Mouse (Mus musculus): Measurements from ENCODE around the gene Ppargc1a. TPM values are rescaled to one million over a fixed set of nuclear protein-coding genes. Genes with fewer than 3 reads are reported as not detected.

Ppargc1a gene
- total RNA-seq, 2 experiments from 2014 or later = not detected

DNA sequence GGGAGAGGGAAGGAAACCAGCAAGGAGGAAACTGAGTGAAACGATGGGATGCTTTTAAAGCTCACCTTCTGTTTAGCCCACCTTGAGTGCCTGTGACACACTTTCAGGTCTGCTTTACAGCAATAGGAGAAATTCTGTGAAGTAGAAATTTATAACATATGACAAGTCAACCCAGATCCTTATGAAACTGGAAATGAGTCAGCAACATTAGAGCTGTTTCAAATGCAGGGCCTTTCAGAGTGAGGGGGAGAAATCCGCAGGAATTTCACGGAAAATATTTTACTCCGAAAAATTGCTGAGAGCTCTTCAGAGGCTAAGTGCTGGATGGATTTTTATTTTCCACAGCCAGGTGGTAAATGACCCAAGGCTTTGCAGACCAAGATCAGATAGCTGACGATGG lies 133.6 kb downstream of the Ppargc1a start:
- ATAC-seq (replicated peaks; ENCODE audit: poor library complexity, severe bottlenecking) = no peak

DNA sequence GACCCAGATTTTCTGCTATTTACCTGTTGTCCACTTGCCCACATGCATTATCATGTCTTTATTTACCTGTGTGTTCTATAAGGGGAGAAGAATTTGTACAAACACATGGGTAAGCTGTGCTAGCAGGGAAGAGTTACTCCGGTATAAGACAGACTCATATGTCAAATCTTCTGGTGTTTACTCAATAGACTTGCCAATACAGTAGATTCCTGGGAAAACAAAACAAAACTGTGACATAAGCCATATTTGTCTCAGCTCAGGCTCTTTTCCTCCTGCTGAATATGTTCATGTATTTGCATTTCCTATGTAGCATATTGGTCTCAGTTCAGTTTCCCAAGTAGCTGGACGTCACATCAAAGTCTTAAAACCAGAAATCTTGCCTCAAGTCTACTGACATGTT lies 135.0 kb downstream of the Ppargc1a start:
- no peak for ATAC-seq (replicated peaks; ENCODE audit: poor library complexity, severe bottlenecking)

DNA sequence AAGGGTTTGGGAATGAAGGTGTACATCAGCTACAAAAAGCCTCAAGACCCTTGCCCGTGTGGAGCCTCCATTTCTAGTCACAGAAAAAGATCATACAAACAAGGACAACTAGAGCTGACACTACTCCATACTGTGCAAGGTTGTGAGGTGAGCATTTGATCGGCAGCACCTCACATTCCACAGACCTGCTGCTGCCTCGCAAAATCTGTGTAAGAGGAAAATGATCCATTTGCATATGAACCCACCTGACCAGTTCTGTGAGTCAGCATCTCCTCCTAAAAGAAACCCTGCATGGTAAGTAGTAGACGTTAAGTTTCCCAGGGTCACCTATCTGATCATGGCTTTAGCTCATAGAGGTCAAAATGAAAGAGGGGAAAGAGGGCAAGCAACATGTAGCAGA lies 135.5 kb downstream of the Ppargc1a start:
- no peak for ATAC-seq (replicated peaks; ENCODE audit: poor library complexity, severe bottlenecking)

DNA sequence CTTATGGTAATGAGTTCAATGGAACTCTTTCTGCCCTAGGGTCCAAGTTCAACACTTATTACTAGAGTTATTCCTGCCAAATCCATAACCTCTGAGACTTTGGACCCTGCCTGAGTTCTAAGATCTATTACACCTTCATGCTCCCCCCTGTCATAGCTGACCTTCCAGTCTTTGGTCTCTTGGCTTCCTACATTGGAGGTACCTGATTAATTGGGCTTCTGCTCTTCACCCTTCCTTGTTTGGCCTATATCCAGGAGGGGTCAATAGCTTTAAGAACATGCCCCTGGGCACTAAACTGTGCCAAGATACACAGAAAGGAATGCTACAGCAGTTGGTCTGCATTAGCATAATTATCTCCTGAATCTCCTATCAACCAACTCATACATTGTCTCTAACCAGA lies 141.1 kb downstream of the Ppargc1a start:
- ATAC-seq (replicated peaks; ENCODE audit: poor library complexity, severe bottlenecking) = no peak

DNA sequence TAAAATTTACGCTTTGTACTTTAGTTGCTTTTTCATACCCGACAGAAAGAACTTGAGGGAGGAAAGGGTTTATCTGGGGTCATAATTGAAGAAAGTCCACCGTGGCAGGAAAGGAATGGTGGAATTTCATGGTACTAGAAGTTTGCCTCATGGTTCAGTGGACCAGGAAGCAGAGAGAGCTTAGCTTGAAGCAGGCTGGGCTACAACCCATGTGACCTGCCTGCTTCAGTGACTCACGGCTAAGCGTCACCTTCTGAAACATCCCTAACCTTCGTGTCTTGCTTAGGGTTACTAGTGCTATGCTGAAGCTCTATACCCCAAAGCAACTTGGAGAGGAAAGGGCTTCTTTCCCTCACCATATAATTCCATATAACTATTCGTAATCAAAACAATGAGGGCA lies 151.1 kb downstream of the Ppargc1a start:
- no peak for ATAC-seq (replicated peaks; ENCODE audit: poor library complexity, severe bottlenecking)

DNA sequence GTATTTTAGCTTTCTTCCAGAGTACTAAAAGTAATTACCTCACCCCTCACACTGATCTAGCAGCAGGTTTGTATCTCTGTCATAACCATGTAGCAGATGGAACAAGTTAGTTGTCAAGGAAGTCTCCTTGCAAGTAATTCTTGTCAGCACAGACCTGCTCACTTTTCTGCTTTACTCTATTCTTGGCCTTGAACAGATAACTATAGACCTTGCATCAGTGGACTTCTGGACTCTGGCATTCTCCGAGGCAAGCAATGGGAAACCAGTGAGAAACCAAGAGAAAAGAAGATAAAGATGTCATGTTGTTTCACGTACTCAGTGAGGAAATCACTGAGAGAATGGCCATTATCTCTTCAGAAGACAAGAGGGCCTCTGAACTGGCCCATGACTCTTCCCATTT lies 152.1 kb downstream of the Ppargc1a start:
- ATAC-seq (replicated peaks; ENCODE audit: poor library complexity, severe bottlenecking) = no peak

DNA sequence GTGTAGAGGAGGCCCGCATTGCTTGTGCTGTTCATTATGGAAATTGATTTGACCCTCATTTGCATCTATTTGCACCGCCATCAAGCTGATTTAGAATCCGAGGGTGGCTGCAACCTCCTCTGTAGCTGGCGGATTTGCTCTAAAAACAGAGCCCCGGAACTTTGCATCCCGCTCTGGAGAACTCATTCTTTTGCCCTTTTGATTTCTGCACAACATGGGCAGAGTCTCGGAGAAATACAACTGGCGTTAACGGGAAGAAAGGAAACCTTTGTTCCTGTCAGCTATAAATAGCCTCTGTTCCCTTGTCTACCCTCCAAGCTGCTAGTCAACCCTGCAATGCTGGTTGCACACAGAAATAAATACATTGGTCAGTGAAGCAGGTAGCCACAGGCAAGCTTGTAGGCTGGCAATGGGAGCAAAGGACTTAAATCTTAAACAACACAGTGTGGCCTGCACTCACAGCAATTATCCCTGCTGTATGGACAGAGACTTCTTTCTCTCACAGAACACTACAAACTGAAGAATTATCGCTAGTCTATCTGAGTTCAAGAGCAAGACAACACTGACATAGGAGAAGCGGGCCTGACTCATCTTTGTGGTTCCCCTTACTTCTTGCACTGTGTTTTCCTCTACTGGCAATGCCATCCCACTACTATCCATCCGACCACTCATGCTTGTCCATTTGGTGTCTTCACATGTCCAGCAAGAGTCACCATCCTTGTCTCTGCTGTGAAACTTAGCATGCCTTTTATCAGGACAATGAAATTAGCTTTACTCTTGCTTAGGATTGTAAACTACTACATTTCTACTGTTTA lies 155.0 kb downstream of the Ppargc1a start:
- no peak for ATAC-seq (replicated peaks; ENCODE audit: poor library complexity, severe bottlenecking)

DNA sequence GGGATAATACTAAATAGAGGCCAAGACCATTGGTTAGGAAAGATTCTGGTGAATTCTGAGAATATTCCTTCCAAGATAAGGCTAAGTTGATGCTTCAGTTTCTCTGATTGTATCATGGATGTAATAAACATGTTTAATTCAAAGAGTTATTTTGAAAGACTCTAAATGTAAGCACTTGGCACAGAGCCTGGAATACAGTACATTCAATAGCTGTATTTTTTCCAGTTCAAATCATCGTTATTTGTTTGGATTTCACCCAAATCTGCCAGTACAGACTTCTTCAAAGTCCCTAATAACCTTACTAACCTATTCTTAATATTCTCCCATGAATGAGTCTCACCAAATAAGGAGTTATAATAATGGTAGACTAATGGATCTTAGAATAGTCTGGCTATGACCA lies 157.5 kb downstream of the Ppargc1a start:
- ATAC-seq (replicated peaks; ENCODE audit: poor library complexity, severe bottlenecking) = no peak

DNA sequence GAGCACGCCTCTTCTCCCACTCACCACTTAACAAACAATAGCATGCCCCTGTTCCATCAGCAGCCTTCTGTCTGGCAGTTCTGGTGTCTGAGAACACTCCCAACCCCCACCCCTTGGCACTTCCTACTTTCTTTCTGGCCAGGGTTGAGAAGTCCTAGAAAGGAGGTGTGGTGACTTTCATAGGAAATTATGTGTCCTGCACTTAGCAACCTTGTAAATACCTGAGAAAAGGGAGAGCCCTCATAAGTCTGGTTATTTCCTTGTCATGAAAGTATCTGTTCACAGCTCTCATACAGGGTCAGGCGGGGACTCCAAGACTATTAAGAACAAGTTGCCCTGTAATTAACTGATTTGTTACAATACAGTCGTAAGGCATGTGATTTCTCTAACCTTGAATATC lies 161.1 kb downstream of the Ppargc1a start:
- ATAC-seq (replicated peaks; ENCODE audit: poor library complexity, severe bottlenecking) = no peak
